Comparison of ENCODE assay signal across 9 mouse cellular contexts in the genomic region with DNA sequence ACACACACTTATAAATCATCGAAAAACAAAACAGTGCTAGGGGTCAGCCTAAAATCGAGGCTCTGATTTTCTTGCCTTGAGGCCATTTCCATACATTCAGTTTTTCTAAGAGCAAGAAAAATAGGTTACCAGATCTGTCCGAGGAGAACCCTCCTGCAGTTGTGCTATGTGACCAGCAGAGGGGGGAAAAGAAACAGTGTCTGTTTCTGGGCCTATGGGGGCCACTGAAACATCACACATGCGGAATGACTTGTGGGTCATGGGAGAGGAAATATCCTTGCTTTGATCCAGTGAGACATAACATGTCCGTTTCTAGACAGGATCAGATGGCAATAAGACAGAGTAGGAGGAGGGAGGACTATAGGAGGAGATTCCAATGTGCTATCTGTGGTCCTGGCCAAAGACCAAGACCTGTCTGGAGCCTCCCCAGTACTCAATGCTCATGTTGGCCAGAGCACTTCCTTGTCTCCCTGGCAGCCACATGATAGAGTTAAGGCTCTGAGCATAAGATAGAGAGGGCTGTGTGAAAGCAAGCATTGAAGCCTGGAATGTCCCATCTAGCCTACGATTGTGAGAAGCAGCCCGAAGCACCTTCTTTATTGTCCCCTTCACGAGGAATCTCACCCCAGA. TPM values are rescaled to one million over a fixed set of nuclear protein-coding genes. Genes with fewer than 3 reads are reported as not detected.
DNase-seq lines count a peak whose midpoint lies in the region; ATAC-seq lines count a peak whose summit lies in the region.
"Had no signal": no experiment of that assay in that cellular context is flagged by ENCODE, and none has a peak within 500 bp of the region (broad histone marks: within the 10 kb centered on the region; RNA-seq: fewer than 3 reads in every experiment).

No protein-coding gene starts in this region.

- peak overlapping the region; percentile 16; the same call in 1 of the 2 replicates for H3K4me2 ChIP-seq in heart, embryonic 14.5 days (ENCODE audit: low read length)
- H3K4me2 ChIP-seq in lung, embryonic 15.5 days = no peak overlapping the region
- H3K4me2 ChIP-seq: limb, embryonic 15.5 days had no signal

- 33% methylated on average over 8 of the region's 8 CpGs for WGBS in heart, embryonic 14.5 days
- 39% methylated on average over 8 of the region's 8 CpGs for WGBS in lung, embryonic 15.5 days

- no peak overlapping the region for H3K4me3 ChIP-seq in heart, embryonic 14.5 days (ENCODE audit: control insufficient read depth in 1 of 2, insufficient read depth in 1 of 2, low read depth in 1 of 2, low read length in 2 of 2)
- H3K4me3 ChIP-seq in lung, embryonic 15.5 days = no peak overlapping the region
- H3K4me3 ChIP-seq: limb, embryonic 15.5 days had no signal

- no peaks in the 10 kb centered on the region for H3K27me3 ChIP-seq in heart, embryonic 14.5 days (ENCODE audit: control insufficient read depth, insufficient read depth, low read length)
- H3K27me3 ChIP-seq in lung, embryonic 15.5 days = no peaks in the 10 kb centered on the region
- H3K27me3 ChIP-seq: limb, embryonic 15.5 days had no signal

- H3K9me3 ChIP-seq in heart, embryonic 14.5 days (ENCODE audit: control insufficient read depth, low read length) = no peaks in the 10 kb centered on the region
- H3K9me3 ChIP-seq in lung, embryonic 15.5 days = no peaks in the 10 kb centered on the region
- H3K9me3 ChIP-seq: limb, embryonic 15.5 days had no signal

- peak; percentile 14 to 28 for DNase-seq in cerebellum, adult 18-20 months
- no peak for DNase-seq in cerebellum, postnatal 4 days (ENCODE audit: low spot score in 2 of 2)
- DNase-seq in left cerebral cortex, postnatal 4 days = peak; percentile 26
- no peak for DNase-seq in left cerebral cortex, adult 11 months (ENCODE audit: low spot score)
- peak; percentile 53 for DNase-seq in brain, adult 2 months (ENCODE audit: low read depth, low spot score)
- DNase-seq in thymus, postnatal 4 days = peak; percentile 47

- H3K9ac ChIP-seq in heart, embryonic 14.5 days (ENCODE audit: low read length) = no peak overlapping the region
- no peak overlapping the region for H3K9ac ChIP-seq in lung, embryonic 15.5 days
- H3K9ac ChIP-seq: limb, embryonic 15.5 days had no signal

- intact Hi-C loops in left cerebral cortex, postnatal 4 days (cut with DNase I) = no loop called here

- ATAC-seq in heart, embryonic 14.5 days (ENCODE audit: insufficient number of reproducible peaks, insufficient read depth, low FRiP score, low read depth) = peak; percentile 55
- ATAC-seq in lung, embryonic 15.5 days (ENCODE audit: borderline replicate concordance, extremely low read depth, low FRiP score, low TSS enrichment) = peak; percentile 44; the same call in 1 of the 2 replicates

- no peaks in the 10 kb centered on the region for H3K36me3 ChIP-seq in heart, embryonic 14.5 days (ENCODE audit: control insufficient read depth, insufficient read depth, low read length)
- H3K36me3 ChIP-seq in lung, embryonic 15.5 days = no peaks in the 10 kb centered on the region
- H3K36me3 ChIP-seq: limb, embryonic 15.5 days had no signal

- peak overlapping the region in 1 of 2 experiments; percentile 37; a peak in 2 of 4 replicates for H3K27ac ChIP-seq in heart, embryonic 14.5 days (replicated peaks in 1 of 2; ENCODE audit: control insufficient read depth in 1 of 2, insufficient read depth in 1 of 2, low read depth in 2 of 2, low read length in 2 of 2)
- no peak overlapping the region for H3K27ac ChIP-seq in lung, embryonic 15.5 days
- H3K27ac ChIP-seq: limb, embryonic 15.5 days had no signal

- peaks cover 11 to 31% of the 10 kb centered on the region in 2 experiments for H3K4me1 ChIP-seq in heart, embryonic 14.5 days (ENCODE audit: control insufficient read depth in 2 of 2, insufficient read depth in 2 of 2, low read length in 2 of 2)
- H3K4me1 ChIP-seq in lung, embryonic 15.5 days = peaks cover 23% of the 10 kb centered on the region
- H3K4me1 ChIP-seq: limb, embryonic 15.5 days had no signal

RNA-seq across cellular contexts. Expression of a gene that starts 14.4 kb away (rescaled TPM):
- total RNA-seq in left cerebral cortex, postnatal 4 days (2021) = not detected
- not detected in 2 replicates for polyA plus RNA-seq in heart, embryonic 14.5 days (2014; fragmentation: Nextera tagmentation; extraction: Ambion mirVana)
- polyA plus RNA-seq in lung, embryonic 15.5 days (2015; fragmentation: Nextera tagmentation; extraction: Ambion mirVana) = not detected in 2 replicates

RNA-seq across cellular contexts. Expression of a gene that starts 30.3 kb away (rescaled TPM):
- total RNA-seq in left cerebral cortex, postnatal 4 days (2021) = 100 to 1,000 TPM; 242 to 243 TPM
- 222 and 231 TPM in 2 replicates for polyA plus RNA-seq in heart, embryonic 14.5 days (2014; fragmentation: Nextera tagmentation; extraction: Ambion mirVana)
- polyA plus RNA-seq in lung, embryonic 15.5 days (2015; fragmentation: Nextera tagmentation; extraction: Ambion mirVana) = 257 and 262 TPM in 2 replicates

Comparison
In these comparisons a context has a peak if more than half of its experiments do, and no peak if none do; other contexts are left out.
1. DNase-seq: peak in cerebellum, adult 18-20 months (2 of 2), left cerebral cortex, postnatal 4 days (single experiment), brain, adult 2 months (single experiment) and thymus, postnatal 4 days (single experiment); none in cerebellum, postnatal 4 days (0 of 2) and left cerebral cortex, adult 11 months (single experiment).